Mouse (Mus musculus): Measurements from ENCODE around the gene Lrrc66.

Lrrc66 gene

DNA sequence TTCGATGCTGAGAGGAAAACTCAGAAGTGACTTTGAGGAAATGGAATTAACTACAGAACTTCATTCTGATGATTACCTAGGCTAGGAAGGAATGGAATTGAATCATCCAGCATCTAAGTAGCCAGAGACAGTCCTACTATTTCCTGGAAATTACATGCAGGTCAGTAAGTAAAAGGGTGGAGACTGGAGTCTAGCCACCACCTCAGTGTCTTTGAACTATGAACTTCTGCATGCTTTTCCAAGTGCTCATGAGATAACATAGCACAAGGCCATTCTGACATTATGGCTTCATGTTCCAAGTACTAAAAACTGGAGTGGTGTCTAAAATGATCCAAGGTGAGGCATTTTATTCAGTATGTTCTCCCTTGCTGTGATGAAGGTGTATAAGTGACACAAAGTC, 6.8 kb downstream of the Lrrc66 start:
- in situ Hi-C loops (cut with MboI; ENCODE audit: unreplicated experiment in 2 of 2), result loop anchor here in 1 of 2 experiments (25.0 kb wide), 2 partner anchors 638 to 1537 kb away; partner anchors contain the start of gene Pdgfra

GRCm38 (mm10) chr5:73618969-73619368, 13.4 kb downstream of the Lrrc66 start:
- in situ Hi-C loops (cut with MboI; ENCODE audit: unreplicated experiment in 2 of 2), result no loop called here

- in situ Hi-C loops (cut with MboI; ENCODE audit: unreplicated experiment in 2 of 2), result no loop called here
These were observed 17.1 kb downstream of the Lrrc66 start for GRCm38 (mm10) chr5:73615211-73615610.

DNA sequence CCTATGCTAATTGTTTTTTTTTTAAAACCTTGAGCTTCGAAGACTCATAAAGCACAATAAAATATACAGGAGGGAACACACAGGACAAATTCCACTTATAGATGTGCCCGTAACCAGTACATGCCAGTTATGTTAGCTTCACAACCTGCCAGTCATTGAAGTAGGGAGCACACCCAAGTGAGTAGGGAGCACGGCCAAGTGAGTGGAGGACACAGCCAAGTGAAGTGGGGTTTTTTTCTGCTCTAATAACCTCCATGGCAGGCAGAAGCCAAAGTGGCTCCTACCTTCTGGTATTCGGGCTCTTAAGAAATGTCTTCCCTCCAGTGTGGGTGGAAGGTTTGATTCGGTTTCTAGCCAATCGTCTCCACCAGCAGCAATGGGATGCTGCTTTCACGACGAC, 19.0 kb downstream of the Lrrc66 start:
- in situ Hi-C loops (cut with MboI; ENCODE audit: unreplicated experiment in 2 of 2), result no loop called here

- in situ Hi-C loops (cut with MboI; ENCODE audit: unreplicated experiment in 2 of 2), result no loop called here
These were observed 21.3 kb downstream of the Lrrc66 start for GRCm38 (mm10) chr5:73611071-73611470.

- in situ Hi-C loops (cut with MboI; ENCODE audit: unreplicated experiment in 2 of 2), result no loop called here
These were observed 27.4 kb downstream of the Lrrc66 start for GRCm38 (mm10) chr5:73604964-73605363.

- in situ Hi-C loops (cut with MboI; ENCODE audit: unreplicated experiment in 2 of 2), result no loop called here
These were observed 27.8 kb downstream of the Lrrc66 start for GRCm38 (mm10) chr5:73604542-73604941.

DNA sequence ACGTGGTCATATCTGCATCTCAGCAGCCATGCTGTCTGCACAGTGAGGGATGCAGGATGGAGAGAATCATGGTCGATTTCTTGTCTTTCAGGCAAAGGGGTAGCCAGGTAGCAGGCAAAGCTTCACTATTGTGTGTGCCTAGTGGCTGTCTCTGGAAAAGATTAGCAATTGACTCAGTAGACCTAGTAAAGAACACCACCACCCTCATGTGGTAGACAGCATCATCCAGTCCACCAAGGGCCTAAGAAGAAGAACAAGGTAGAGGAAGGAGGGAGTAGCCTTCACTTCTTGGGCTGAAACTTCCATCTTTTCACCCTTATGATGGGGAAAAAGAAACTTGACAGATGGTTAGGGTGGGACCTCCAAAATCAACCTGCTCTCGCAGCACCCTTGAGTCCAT, 29.5 kb downstream of the Lrrc66 start:
- in situ Hi-C loops (cut with MboI; ENCODE audit: unreplicated experiment in 2 of 2), result no loop called here

- in situ Hi-C loops (cut with MboI; ENCODE audit: unreplicated experiment in 2 of 2), result no loop called here
These were observed 31.0 kb downstream of the Lrrc66 start for GRCm38 (mm10) chr5:73601361-73601763.

DNA sequence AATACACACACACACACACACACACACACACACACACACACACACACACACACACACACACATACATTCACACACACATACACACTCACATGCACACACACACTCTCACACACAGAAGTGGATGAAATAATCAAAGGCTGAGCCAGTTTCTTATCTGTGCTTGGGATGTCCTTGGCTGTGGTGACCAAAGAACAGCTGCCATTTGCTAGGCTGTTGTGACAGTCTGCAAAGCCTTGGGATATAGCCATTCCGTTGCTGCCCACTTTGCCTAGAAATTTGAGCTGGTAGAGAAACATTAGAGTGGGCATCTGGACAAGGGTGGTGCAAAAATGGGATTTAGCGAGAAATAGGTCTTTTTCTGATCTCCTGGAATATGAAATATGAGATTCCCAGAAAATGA, 32.3 kb downstream of the Lrrc66 start:
- in situ Hi-C loops (cut with MboI; ENCODE audit: unreplicated experiment in 2 of 2), result no loop called here

DNA sequence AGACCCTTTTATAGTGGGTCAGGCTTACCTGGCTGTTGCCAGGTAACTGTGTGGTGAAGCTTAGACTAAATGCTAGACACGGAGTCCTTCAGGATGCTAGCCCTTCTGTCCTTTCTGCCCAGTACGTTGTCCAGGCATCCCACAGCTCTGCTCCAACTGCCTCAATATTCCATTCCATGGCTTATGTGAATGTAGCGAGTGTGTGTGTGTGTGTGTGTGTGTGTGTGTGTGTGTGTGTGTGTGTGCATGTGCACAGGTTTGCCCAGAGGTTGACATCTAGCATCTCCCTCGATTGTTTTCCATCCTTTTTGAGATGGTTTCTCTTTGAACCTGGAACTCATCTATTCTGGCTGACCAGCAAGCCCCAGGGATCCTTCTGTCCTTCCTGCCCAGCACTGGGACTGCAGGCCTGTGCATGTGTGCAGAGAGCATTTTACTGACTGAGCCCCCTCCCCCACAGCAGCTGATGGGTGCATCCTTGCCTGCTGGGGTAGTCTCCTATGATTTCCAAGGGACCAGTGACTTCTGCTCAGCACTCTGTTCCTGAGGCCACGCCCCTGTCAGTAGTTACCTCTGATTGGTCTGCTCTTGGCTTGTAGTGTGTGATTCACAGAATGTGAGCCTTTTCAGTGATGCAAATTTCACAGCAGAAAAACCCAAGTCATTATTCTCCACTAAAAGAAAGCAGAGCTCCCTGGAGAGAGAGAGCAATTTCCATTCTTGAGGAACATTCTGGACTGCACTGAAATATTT, 33.2 kb downstream of the Lrrc66 start:
- in situ Hi-C loops (cut with MboI; ENCODE audit: unreplicated experiment in 2 of 2), result no loop called here

DNA sequence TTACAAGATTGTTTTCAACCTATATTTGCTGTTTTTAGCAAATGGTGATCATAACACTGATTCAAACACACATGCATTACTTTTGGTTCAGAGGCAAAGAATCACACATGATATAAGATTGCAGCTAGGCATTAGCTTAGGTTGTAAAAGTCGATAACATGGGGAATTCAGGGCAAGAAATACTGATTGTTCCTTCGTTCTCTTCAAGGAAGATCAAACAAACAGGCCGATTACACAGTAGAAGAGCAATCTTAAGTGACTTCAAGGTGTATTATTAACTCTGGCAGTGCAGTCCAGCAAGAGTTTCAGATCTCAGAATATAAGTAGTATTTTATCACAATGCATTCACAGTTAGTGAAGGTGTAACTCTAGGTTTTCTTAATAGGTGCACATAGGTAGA, 45.2 kb downstream of the Lrrc66 start:
- in situ Hi-C loops (cut with MboI; ENCODE audit: unreplicated experiment in 2 of 2), result loop anchor here in 1 of 2 experiments (10.0 kb wide), 1 partner anchor 1272 kb away; no protein-coding TSS in a partner anchor

- in situ Hi-C loops (cut with MboI; ENCODE audit: unreplicated experiment in 2 of 2), result loop anchor here in 1 of 2 experiments (10.0 kb wide), 1 partner anchor 1272 kb away; no protein-coding TSS in a partner anchor
These were observed 45.7 kb downstream of the Lrrc66 start for GRCm38 (mm10) chr5:73586597-73586996.

GRCm38 (mm10) chr5:73585212-73586115, 46.9 kb downstream of the Lrrc66 start:
- in situ Hi-C loops (cut with MboI; ENCODE audit: unreplicated experiment in 2 of 2), result loop anchor here in 1 of 2 experiments (10.0 kb wide), 1 partner anchor 1271 kb away; no protein-coding TSS in a partner anchor

GRCm38 (mm10) chr5:73584011-73584410, 48.3 kb downstream of the Lrrc66 start:
- in situ Hi-C loops (cut with MboI; ENCODE audit: unreplicated experiment in 2 of 2), result loop anchor here in 1 of 2 experiments (10.0 kb wide), 1 partner anchor 1269 kb away; no protein-coding TSS in a partner anchor

- in situ Hi-C loops (cut with MboI; ENCODE audit: unreplicated experiment in 2 of 2), result no loop called here
These were observed 54.2 kb downstream of the Lrrc66 start for GRCm38 (mm10) chr5:73578131-73578530.

- in situ Hi-C loops (cut with MboI; ENCODE audit: unreplicated experiment in 2 of 2), result no loop called here
These were observed 55.6 kb downstream of the Lrrc66 start for GRCm38 (mm10) chr5:73576708-73577107.

DNA sequence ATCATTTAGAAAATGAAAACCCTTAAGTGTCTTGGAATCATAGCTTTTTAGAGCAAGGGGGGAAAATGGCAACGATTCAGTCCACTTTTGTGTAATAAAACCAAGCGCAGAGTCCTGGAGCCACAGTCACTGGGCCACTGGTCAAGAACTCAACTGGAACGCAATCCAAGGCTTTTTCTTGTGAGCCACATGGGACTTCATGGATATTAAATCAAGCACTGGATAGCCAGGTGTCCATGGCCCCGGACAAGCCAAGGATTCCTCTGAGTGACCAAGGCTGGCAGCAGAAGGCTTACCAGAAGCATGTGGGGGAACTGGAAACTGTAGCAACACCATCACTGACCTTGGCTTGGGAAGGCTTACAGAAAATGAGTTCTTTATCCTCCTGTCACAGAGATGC, 57.7 kb downstream of the Lrrc66 start:
- in situ Hi-C loops (cut with MboI; ENCODE audit: unreplicated experiment in 2 of 2), result no loop called here

- in situ Hi-C loops (cut with MboI; ENCODE audit: unreplicated experiment in 2 of 2), result no loop called here
These were observed 58.5 kb downstream of the Lrrc66 start for GRCm38 (mm10) chr5:73573789-73574188.

DNA sequence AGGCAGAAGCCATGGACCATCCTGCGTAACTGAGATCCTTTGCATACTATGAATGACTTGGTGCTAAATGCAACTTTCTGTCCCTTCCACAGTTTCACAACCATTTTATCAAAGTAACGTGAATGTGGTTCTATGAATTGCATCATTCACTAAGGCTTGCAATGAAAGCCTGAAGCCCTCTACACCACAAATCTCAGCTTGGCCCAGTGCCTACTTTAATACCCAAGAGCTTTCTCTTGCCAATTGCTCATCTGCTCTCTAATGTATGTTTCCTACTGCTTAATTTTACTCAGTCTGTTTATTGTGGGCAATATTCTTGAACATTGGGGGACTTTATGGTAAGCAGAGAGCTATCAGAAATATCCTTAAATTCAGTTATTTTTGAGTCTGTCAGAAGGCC, 59.5 kb downstream of the Lrrc66 start:
- in situ Hi-C loops (cut with MboI; ENCODE audit: unreplicated experiment in 2 of 2), result no loop called here

Data from v-Abl transformed pro-B cells (cell line).